Mouse (Mus musculus) thymus, adult 2 months (tissue): ENCODE data around the gene Efcab9.

ENCODE experiments used
- CTCF ChIP-seq: fragments of 200-500 bp; IDR thresholded peaks from 2 replicates; pipeline ENCODE4 v1.5.1; 2012; ENCODE audit warnings: mild to moderate bottlenecking, control low read depth, low read length, moderate library complexity, borderline replicate concordance; ENCODE audit not compliant: control insufficient read depth, poor library complexity, insufficient read depth; ENCODE audit errors: extremely low read depth
- POLR2A ChIP-seq: fragments of 200-500 bp; IDR thresholded peaks from 2 replicates; pipeline ENCODE4 v1.6.1; 2012; ENCODE audit warnings: mild to moderate bottlenecking, low read length, control low read depth, moderate library complexity; ENCODE audit not compliant: control insufficient read depth, poor library complexity, insufficient read depth; ENCODE audit errors: extremely low read depth

DNA sequence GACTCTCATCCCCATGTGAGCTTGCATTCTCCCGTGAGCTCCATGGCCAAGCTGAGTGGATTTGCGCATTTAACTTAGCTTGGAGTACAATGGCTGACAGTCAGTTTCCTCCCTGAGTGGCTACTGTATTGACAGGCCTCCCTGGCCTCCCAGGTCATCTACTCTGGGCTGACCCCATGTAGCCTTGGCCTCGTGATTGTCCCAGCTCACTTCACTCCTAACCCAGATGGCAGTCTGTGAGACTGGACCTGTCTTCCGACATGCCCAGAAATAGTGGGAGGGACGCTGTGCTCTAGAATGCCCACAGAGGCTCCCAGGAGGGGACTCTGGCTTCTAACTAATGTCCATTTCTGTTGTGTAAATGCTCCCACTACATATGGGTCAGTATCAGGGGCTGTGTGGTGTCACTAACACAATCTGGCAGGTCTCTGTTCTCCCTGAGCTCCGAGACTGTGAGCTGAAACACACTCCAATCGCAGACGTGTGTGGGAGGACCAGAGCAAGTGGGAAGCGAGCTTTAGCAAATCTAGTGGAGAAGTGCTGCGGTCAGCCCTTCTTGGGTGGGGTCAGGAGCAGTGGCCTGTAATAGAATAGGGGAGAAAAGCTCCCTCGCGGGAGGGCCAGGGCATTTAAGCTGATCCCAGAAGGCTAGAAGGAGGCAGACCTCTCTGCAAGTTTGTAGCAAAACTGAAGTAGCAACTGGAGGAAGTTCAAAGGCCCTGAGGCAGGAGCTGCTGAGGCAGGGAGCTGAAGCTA lies 28.3 kb upstream of the Efcab9 start:
- no peak for TF ChIP-seq CTCF
- TF ChIP-seq POLR2A = no peak
